Mouse (Mus musculus): Measurements from ENCODE around the gene Usp43. TPM values are rescaled to one million over a fixed set of nuclear protein-coding genes. Genes with fewer than 3 reads are reported as not detected.

Gene Usp43
- polyA plus RNA-seq, 1 experiment from 2014 or later = 1.2 TPM

DNA sequence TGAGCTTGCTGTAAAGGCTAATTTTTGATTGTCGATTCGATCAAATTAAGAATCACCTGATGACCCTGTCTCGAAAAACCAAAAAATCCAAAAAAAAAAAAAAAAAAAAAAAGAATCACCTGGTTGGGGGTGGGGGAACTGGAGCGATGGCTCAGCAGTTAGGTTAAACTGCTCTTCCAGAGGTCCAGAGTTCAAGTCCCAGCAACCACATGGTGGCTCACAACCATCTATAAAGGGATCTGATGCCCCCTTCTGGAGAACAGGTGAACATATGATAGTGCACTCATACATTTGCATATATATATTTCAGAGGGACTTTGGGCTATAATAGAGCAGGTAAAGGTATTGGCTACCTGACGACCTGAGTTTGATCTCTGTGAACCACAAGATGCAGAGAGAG, 1.8 kb upstream of the Usp43 start:
- H3K9me3 ChIP-seq = no peaks in the 10 kb centered on the region
- WGBS = 96% methylated on average over 5 of the region's 5 CpGs
- H3K4me3 ChIP-seq = no peak overlapping the region
- H3K27ac ChIP-seq = no peak overlapping the region
- H3K27me3 ChIP-seq (ENCODE audit: insufficient read depth, poor library complexity, severe bottlenecking) = peaks cover 33% of the 10 kb centered on the region
- H3K4me1 ChIP-seq (replicated peaks) = peaks cover 29% of the 10 kb centered on the region
- no peak for DNase-seq (ENCODE audit: low spot score)
- H3K36me3 ChIP-seq = no peaks in the 10 kb centered on the region

DNA sequence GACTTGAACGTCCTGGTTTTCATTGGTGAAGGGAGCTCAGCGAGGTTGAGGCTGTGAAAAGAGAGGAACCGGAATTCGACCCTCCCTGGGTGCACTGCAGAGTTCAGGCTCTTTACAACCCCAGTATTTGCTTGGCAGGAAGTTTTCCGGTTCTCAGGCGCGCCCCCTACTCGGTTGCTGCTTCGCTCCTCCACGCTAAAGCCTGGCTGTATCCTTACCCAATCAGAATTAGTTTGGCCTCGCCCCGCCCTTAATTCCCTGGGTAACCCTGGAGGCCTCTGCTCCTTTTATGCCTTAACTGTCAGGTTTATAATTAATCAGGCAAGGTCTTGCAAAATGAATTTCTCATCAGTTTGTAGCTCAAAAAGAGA, 787 bp upstream of the Usp43 start:
- peak; percentile 83 for DNase-seq (ENCODE audit: low spot score)
- Histone ChIP-seq H3K27ac (peak overlapping the region; percentile 87; the same call in 1 of the 2 replicates), H3K4me1 (replicated peaks) (peaks cover 29% of the 10 kb centered on the region), H3K36me3 (no peaks in the 10 kb centered on the region), H3K27me3 (ENCODE audit: insufficient read depth, poor library complexity, severe bottlenecking) (peaks cover 33% of the 10 kb centered on the region), H3K9me3 (no peaks in the 10 kb centered on the region), H3K4me3 (peak overlapping the region; percentile 88)
- WGBS = 0% methylated on average over 12 of the region's 12 CpGs

- Histone ChIP-seq H3K27ac (peak overlapping the region; percentile 87), H3K9me3 (no peaks in the 10 kb centered on the region)
Observed at GRCm38 (mm10) chr11:67921091-67921826, 694 bp downstream of the Usp43 start.

DNA sequence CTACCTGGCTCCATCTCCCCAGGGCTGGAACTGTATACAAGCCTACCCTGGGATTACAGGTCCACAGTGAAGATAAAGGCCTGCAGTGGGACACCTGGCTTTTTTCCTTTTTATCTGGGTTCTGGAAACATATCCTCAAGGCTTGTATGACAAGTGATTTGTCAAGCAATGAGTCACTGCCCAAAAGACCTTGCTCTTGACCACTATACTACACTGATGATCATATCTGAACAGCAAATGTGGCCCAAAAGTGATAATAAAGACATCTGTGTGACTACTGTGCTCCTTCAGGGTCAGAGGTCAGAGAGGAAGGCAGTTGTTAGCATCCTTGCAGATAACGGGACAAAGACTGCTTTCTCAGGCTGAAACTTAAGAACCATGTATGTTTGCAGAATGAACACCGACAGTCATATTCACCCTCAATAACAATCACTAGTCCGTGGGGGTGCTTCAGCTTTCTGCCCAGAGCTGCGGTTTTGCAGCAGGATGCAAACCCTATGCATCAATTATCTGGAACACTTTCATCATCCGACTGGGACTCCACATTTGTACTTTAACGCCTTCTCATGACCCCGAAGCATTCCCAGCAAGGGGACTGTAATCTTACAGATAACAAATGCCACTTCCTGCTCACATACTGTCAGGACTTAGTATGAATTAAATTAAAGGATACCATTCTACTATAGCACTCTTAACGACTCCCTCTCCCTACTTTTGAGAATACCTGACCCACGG, 1.6 kb downstream of the Usp43 start:
- Histone ChIP-seq H3K27ac (no peak overlapping the region), H3K36me3 (no peaks in the 10 kb centered on the region), H3K27me3 (ENCODE audit: insufficient read depth, poor library complexity, severe bottlenecking) (peaks cover 33% of the 10 kb centered on the region), H3K4me3 (peak overlapping the region; percentile 88; the same call in 1 of the 2 replicates), H3K9me3 (no peaks in the 10 kb centered on the region), H3K4me1 (replicated peaks) (peaks cover 23% of the 10 kb centered on the region)
- no peak for DNase-seq (ENCODE audit: low spot score)
- WGBS = 47% methylated on average over 9 of the region's 9 CpGs

More at GRCm38 (mm10) chr11:67921091-67921826, 694 bp downstream of the Usp43 start:
- WGBS = under 1% methylated on average over 47 of the region's 47 CpGs
- DNase-seq (ENCODE audit: low spot score) = peak; percentile 63
- Histone ChIP-seq H3K36me3 (no peaks in the 10 kb centered on the region), H3K4me3 (peak overlapping the region; percentile 88), H3K4me1 (replicated peaks) (peaks cover 23% of the 10 kb centered on the region), H3K27me3 (ENCODE audit: insufficient read depth, poor library complexity, severe bottlenecking) (peaks cover 33% of the 10 kb centered on the region)

DNA sequence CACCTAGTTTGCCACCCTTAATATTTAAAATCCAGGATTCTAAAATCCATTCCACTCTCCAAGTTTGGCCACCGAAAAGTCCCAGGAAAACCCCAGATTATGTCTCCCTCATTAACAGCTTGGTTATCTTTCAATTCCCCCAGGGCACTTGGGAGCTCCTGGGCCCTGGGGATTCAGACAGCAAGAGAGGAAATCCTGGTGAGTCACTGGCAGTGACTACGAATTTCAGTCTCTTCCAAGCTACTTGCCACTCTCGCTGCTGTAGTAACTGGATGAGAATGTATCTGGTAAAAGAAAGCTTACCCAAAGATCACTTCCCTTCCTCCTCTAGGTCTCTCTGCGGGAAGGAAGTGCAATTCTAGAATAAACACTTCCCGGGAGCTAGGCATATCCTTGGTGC, 2.4 kb downstream of the Usp43 start:
- H3K27ac ChIP-seq = no peak overlapping the region
- peaks cover 23% of the 10 kb centered on the region for H3K4me1 ChIP-seq (replicated peaks)
- DNase-seq (ENCODE audit: low spot score) = no peak
- no peak overlapping the region for H3K4me3 ChIP-seq
- 73% methylated on average over 5 of the region's 5 CpGs for WGBS
- no peaks in the 10 kb centered on the region for H3K9me3 ChIP-seq
- no peaks in the 10 kb centered on the region for H3K36me3 ChIP-seq
- peaks cover 33% of the 10 kb centered on the region for H3K27me3 ChIP-seq (ENCODE audit: insufficient read depth, poor library complexity, severe bottlenecking)

DNA sequence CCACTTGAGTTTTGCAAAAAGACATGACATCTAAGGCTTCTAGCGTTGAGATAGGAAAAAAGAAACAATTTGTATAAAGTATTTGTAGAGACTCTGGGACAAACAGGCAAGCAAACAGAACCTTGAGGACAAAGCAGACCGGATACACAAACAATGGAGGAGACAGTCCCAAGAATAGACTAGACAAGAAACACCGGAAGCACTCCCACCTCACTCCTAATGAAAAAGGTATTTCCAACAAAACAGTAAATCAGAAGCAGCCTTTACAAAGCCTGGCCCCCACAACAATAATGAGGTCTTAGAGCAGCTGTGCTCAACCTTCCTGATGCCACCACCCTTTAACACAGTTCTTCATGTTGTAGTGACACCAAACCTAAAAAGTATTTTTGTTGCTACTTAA, 4.8 kb downstream of the Usp43 start:
- 81% methylated on average over 3 of the region's 3 CpGs for WGBS

DNA sequence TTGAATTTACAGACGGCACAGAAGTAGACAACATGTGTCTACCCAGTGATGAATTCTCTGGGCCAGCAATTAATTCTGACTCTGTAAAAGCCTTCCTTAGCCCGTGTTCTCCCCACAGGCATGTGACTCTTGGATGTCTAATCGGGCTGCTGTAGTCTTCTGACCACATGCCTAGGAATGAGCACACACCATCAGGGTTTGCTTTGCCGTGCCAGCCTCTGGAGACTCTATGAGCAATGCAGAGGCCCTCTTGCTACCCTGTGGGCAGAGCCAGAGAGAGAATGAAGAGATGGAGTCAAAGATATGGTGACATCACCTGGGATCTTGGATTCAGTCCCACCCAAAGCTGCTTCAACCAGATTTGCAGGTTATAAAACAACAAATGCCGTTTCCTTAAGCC, 10.9 kb downstream of the Usp43 start:
- Histone ChIP-seq H3K4me3 (no peak overlapping the region), H3K27ac (no peak overlapping the region), H3K9me3 (no peaks in the 10 kb centered on the region), H3K27me3 (ENCODE audit: insufficient read depth, poor library complexity, severe bottlenecking) (no peaks in the 10 kb centered on the region), H3K36me3 (no peaks in the 10 kb centered on the region), H3K4me1 (replicated peaks) (no peaks in the 10 kb centered on the region)
- WGBS = 91% methylated on average over 5 of the region's 5 CpGs
- no peak for DNase-seq (ENCODE audit: low spot score)

More for the DNA sequence above, 4.8 kb downstream of the Usp43 start:
- DNase-seq (ENCODE audit: low spot score) = no peak
- H3K27ac ChIP-seq = no peak overlapping the region
- H3K9me3 ChIP-seq = no peaks in the 10 kb centered on the region
- H3K4me3 ChIP-seq = no peak overlapping the region
- peaks cover 14% of the 10 kb centered on the region for H3K4me1 ChIP-seq (replicated peaks)
- H3K27me3 ChIP-seq (ENCODE audit: insufficient read depth, poor library complexity, severe bottlenecking) = peaks cover 33% of the 10 kb centered on the region
- H3K36me3 ChIP-seq = no peaks in the 10 kb centered on the region

DNA sequence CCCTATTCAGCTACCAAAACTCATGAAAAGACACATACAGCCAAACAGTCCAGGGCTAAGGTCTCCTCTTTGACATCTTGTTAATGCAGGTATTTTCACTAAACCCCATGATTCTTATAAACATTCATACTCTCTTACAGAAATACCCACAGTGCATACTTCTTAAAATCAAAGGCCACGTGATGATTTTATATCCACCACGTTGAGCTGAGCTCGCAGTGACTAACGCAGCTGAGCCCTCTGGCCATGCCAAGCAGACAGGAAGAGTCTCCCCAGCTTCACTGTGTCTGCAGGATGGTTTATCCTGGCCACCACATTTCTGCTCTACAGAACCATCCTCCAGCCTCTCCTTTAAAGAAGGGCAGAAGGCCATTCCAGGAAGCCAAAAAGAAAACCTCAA, 18.2 kb downstream of the Usp43 start:
- WGBS = 91% methylated on average over 4 of the region's 4 CpGs
- Histone ChIP-seq H3K27me3 (ENCODE audit: insufficient read depth, poor library complexity, severe bottlenecking) (no peaks in the 10 kb centered on the region), H3K4me1 (replicated peaks) (no peaks in the 10 kb centered on the region), H3K27ac (no peak overlapping the region), H3K4me3 (no peak overlapping the region), H3K9me3 (no peaks in the 10 kb centered on the region), H3K36me3 (no peaks in the 10 kb centered on the region)
- DNase-seq (ENCODE audit: low spot score) = no peak

DNA sequence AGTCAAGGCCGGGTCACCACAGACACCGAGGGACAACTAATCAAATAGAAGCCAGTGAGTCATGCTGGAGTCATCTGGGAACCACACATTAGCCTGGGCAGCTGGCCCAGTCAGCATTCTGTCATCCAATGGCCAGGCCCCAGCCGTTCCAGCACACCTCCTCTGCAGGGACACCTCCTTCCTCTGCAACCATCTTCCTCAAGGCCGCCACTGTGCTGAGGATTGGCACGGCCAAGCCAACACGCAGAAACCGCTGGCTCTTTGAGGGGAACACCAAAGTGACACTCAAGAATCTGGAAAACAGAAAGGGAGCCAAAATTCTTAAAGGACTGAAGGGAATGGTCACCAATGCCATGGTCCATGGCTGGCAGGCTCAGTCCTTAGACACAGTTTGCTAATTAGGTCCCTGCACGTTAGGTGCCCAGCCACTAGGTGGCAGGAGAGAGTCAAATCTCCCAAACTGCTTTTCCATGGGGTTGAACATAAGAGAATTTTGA, 24.8 kb downstream of the Usp43 start:
- no peaks in the 10 kb centered on the region for H3K36me3 ChIP-seq
- 67% methylated on average over 8 of the region's 8 CpGs for WGBS
- H3K4me1 ChIP-seq (replicated peaks) = peaks cover 7% of the 10 kb centered on the region; the same call in 1 of the 2 replicates
- H3K27ac ChIP-seq = no peak overlapping the region
- peak; percentile 51 for DNase-seq (ENCODE audit: low spot score)
- no peaks in the 10 kb centered on the region for H3K27me3 ChIP-seq (ENCODE audit: insufficient read depth, poor library complexity, severe bottlenecking)
- no peak overlapping the region for H3K4me3 ChIP-seq
- H3K9me3 ChIP-seq = no peaks in the 10 kb centered on the region

DNA sequence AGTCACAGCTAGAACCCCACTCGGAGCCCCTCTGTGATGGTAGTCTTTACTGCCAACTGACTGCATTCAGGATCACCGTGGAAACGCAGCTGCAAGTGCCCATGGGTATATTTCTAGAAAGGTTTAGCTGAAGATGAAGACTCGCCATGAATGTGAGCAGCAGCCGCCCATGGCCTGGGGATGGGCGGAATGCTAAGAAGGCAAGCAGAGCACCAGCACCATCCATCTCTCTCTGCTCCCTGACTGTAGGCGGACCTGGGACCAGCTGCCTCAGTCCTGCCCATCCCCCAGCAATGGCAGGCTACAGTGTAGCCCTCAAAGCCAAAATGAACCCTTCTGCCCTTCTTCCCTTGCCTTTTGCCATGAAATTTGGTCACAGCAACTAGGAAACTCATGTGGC, 26.3 kb downstream of the Usp43 start:
- H3K27me3 ChIP-seq (ENCODE audit: insufficient read depth, poor library complexity, severe bottlenecking) = no peaks in the 10 kb centered on the region
- no peaks in the 10 kb centered on the region for H3K9me3 ChIP-seq
- H3K4me1 ChIP-seq (replicated peaks) = peaks cover 7% of the 10 kb centered on the region; the same call in 1 of the 2 replicates
- no peak overlapping the region for H3K27ac ChIP-seq
- no peaks in the 10 kb centered on the region for H3K36me3 ChIP-seq
- peak; percentile 6 for DNase-seq (ENCODE audit: low spot score)
- 72% methylated on average over 7 of the region's 7 CpGs for WGBS
- no peak overlapping the region for H3K4me3 ChIP-seq

- WGBS = 87% methylated on average over 5 of the region's 5 CpGs
- Histone ChIP-seq H3K36me3 (no peaks in the 10 kb centered on the region), H3K4me3 (no peak overlapping the region), H3K9me3 (peaks cover 4% of the 10 kb centered on the region; the same call in 1 of the 2 replicates), H3K27me3 (ENCODE audit: insufficient read depth, poor library complexity, severe bottlenecking) (no peaks in the 10 kb centered on the region), H3K27ac (no peak overlapping the region), H3K4me1 (replicated peaks) (no peaks in the 10 kb centered on the region)
- no peak for DNase-seq (ENCODE audit: low spot score)
Observed at GRCm38 (mm10) chr11:67888521-67888920, 33.4 kb downstream of the Usp43 start.

DNA sequence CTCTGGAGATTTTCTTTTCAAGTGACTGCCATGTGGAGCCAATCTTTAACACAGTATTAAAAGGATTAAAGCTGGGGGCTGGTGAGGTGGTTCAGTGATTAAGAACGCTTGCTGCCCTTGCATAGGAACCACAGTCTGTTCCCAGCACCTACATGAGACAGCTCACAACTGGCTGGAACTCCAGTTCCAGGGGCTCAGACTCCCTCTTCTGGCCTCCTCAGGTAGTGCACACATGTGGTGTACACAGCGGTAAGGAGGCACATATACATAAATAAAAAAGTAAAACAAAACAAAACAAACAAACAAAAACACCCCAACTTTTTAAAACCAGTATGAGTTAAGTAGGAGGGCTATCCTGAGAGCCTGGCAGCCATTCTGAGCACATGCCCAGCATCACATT, 36.0 kb downstream of the Usp43 start:
- H3K9me3 ChIP-seq = peaks cover 4% of the 10 kb centered on the region; the same call in 1 of the 2 replicates
- DNase-seq (ENCODE audit: low spot score) = no peak
- H3K36me3 ChIP-seq = no peaks in the 10 kb centered on the region
- no peaks in the 10 kb centered on the region for H3K4me1 ChIP-seq (replicated peaks)
- H3K4me3 ChIP-seq = no peak overlapping the region
- 98% methylated on average over 2 of the region's 2 CpGs for WGBS
- H3K27me3 ChIP-seq (ENCODE audit: insufficient read depth, poor library complexity, severe bottlenecking) = no peaks in the 10 kb centered on the region
- H3K27ac ChIP-seq = no peak overlapping the region
